Mouse (Mus musculus): Measurements from ENCODE around the gene Tmem254c.
"Not testable (repeated sequence)": the region's sequence is repeated elsewhere in the genome, so short reads cannot be mapped to it uniquely, and the experiment has no call there.

- TF ChIP-seq CTCF (conservative IDR thresholded peaks at IDR 0.05 in 1 of 2, IDR thresholded peaks at IDR 0.05 in 1 of 2; ENCODE audit: low read depth in 2 of 2, low read length in 2 of 2); TCF12 (IDR thresholded peaks at IDR 0.05; ENCODE audit: low read depth, low read length); ELF1 (IDR thresholded peaks at IDR 0.05; ENCODE audit: low read depth, low read length); SIN3A (IDR thresholded peaks at IDR 0.05; ENCODE audit: low read length); ETS1 (conservative IDR thresholded peaks at IDR 0.05; ENCODE audit: low read depth, low read length); USF1 (IDR thresholded peaks at IDR 0.05; ENCODE audit: low read depth, low read length); MXI1 (IDR thresholded peaks at IDR 0.05; ENCODE audit: low read depth, low read length); POLR2A (IDR thresholded peaks at IDR 0.05; ENCODE audit: low read depth, low read length); ZNF384 (IDR thresholded peaks at IDR 0.05; ENCODE audit: low read depth, low read length); USF2 (conservative IDR thresholded peaks at IDR 0.05; ENCODE audit: low read depth, low read length); ZMIZ1 (IDR thresholded peaks at IDR 0.05; ENCODE audit: low read depth, low read length): not testable (repeated sequence)
Observed at GRCm38 (mm10) chr14:26059362-26059761, 7.8 kb downstream of the Tmem254c start.
